Mouse (Mus musculus) CH12.LX (cell line): ENCODE data around the gene 1810043G02Rik.

ENCODE experiments used
- CTCF ChIP-seq, 2 experiments: IDR thresholded peaks in 1 of 2; conservative IDR thresholded peaks in 1 of 2; 2 replicates each; pipeline ENCODE4 v1.5.1; 2011 to 2012; ENCODE audit warnings: low read depth in 2 of 2, low read length in 2 of 2, improper control_type of control experiment in 1 of 2, inconsistent platforms in 1 of 2, mild to moderate bottlenecking in 1 of 2, moderate library complexity in 1 of 2
- IRF4 ChIP-seq: IDR thresholded peaks from 2 replicates; pipeline ENCODE4 v1.6.1; 2014; ENCODE audit warnings: low read depth, mild to moderate bottlenecking, inconsistent platforms, low read length, improper control_type of control experiment
- MYC ChIP-seq: IDR thresholded peaks from 2 replicates; pipeline ENCODE4 v1.6.1; 2011; ENCODE audit warnings: low read depth, mild to moderate bottlenecking, improper control_type of control experiment, low read length
- PAX5 ChIP-seq: IDR thresholded peaks from 2 replicates; pipeline ENCODE4 v1.6.1; 2012; ENCODE audit warnings: low read length, inconsistent platforms, mixed read lengths

- no peak for TF ChIP-seq CTCF (conservative IDR thresholded peaks at IDR 0.05 in 1 of 2, IDR thresholded peaks at IDR 0.05 in 1 of 2; ENCODE audit: low read depth in 2 of 2, low read length in 2 of 2)
- no peak for TF ChIP-seq IRF4
- TF ChIP-seq MYC, result no peak
- TF ChIP-seq PAX5, result no peak
Measured at GRCm38 (mm10) chr10:78019291-78019690, 41.0 kb downstream of the 1810043G02Rik start.
